Mouse (Mus musculus) testis, postnatal 14 days (tissue): ENCODE measurements around the gene Slc39a9.
A peak's percentile ranks its signal among the peaks of the same experiment; 100 is the strongest.

Experiments
- DNase-seq: peaks from one replicate; pipeline ENCODE4 v3.0.0; 2021; ENCODE audit warnings: low spot score

The Slc39a9 gene

DNA sequence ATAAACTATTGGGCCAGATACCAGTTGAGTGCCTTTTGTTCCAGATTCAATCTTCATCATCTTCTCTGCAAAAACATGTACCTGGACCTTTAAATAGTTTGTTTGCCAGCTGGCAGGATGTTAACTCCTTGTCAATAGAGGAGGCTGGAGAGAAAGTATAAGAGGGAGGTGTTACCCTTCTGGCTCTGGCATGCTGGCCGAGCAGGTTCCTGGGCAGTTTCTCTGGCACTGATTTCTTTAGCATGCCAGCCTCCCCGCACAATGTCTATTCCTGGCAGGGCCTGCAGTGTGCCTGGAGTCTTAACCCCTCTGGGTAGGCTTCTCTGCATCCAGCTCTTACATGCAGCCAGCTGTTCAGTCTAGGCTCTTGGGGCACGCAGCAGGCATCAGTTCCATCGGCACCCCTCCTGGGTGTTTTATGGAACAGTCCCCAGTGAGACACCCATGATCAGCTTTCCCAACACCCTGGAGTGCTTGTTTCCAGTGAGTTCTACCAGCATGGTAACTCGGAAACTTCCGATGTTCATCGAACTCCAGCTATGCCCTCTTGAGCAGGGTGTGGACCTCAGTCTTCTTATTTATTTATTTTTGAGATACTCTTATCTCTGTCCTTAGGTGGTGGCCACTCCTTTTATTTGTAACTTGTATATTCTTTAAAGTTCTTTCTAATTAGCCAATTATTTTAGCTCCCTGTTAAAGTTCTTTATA lies 10.4 kb downstream of the Slc39a9 start:
- DNase-seq, result no peak

DNA sequence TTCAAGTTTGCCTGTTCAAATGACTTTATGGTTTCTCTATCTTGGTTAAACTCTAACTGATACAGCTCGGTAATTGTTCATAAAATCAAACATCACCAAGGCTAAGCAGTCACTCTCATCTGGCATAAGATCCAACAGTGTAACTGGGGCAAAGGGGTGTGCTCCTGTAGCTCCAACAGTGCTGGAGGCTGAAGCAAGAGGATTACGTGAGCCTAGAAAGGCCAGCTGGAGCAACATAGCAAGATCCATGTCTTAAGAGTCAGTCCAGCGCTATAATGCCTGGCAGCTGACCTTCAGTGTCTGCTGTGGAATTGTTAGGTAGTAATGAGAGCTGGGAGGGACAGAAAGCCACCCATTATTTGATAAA lies 11.0 kb downstream of the Slc39a9 start:
- DNase-seq, result no peak

DNA sequence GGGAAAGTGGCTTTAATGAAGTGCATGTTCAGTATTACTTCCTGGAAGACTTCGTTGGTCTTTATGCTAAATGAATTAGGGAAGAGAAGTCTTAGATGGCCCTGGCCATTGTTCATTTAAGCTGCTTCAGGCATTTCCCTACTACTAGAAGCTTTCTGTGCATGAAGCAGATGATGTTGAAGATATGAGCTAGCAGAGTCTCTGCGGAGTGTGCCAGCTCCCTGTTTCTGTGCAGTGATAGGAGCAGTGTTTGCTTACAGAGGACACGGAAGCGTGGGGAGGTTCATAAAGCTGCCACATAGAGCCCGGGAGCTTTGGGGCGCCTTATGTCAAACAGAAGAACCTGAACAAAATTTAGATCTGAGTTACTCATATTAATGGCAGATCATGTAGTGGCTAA lies 15.0 kb downstream of the Slc39a9 start:
- no peak for DNase-seq

DNA sequence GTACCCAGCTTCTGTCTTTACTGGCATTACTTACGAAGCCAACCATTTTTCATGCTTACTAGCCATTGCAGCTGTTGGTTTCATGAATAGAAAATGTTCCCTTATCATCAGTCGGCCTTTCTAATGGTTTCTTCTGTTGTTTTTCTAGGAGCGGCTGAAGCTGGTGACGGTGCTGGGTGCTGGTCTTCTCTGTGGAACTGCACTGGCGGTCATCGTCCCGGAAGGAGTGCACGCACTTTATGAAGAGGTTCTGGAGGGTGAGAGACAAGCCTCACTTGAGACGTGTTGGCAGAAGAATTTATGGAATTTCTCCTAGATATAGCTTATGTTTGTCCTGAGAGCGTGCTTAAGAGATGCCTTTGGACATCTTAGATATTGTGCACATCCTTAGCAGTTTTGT lies 18.6 kb downstream of the Slc39a9 start:
- DNase-seq, result no peak

DNA sequence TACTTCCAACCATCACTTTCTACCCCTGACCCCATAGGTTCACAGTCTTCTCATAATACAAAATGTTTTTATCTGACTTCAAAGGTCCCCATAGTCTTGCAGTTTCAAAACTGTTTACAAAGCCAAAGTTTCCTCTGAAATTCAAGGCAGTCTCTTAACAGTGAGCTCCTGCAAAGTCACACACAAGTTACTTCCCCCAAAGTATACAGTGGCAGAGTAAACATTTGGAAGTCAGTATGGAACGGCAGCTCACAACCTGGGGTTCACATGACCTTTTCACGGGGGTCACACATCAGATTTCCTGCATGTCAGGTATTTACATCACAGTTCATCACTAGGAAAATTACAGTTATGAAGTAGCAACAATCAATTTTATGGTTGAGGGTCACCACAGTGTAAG lies 20.3 kb downstream of the Slc39a9 start:
- no peak for DNase-seq

DNA sequence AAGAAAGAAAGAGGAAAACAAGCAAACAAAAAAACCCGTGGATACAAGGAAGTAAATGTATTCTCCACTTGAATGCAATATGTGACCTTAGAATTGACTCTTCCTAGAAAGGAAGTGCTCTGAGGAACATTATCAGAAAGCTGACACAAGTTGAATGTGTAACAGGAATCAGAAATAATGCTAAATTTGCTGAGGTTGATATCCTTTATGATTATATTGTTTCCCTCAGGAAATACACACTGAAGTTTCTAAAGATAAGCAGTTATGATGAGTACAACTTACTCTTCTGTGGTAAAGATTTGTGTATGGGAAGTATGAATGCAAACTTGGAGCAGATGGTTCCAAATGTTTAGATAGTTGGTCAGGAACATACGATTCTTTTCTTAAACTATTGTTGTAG lies 24.7 kb downstream of the Slc39a9 start:
- DNase-seq, result no peak

DNA sequence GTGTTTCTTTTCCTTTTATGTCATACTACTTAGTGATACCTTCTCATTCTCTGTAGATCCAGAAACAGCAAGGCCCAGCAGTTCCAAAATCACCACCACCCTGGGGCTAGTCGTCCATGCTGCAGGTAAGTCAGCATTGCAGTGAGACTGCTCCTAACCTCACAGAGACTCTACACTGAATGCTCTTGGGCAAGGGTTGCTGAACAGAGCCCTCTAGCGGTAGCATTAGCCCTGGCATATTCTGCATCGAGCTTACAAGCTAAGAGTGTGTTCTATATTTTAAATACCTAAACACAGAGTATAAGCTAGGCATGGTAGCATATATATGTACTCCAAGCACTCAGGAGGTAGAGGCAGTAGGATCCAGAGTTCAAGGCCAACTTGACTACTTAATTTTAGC lies 29.5 kb downstream of the Slc39a9 start:
- no peak for DNase-seq

DNA sequence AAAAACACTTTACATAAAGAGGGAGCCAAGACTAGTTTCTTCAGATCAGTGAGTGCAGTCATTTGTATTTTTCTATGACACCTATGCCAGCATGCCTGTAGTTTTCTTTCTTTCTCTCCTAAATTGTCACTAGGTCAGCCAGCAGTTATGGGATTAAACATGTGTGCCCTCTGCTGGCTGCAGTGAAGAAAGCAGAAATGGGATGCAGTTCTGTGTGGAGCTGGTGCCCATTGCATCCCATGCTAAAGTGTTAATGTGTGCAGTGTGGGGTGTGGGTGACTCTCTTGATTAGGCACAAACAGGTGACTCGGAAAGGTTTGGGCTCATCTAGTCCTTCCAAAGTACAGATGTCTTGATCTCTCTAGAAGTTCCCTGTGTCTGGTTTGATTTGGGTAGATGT lies 37.7 kb downstream of the Slc39a9 start:
- no peak for DNase-seq

DNA sequence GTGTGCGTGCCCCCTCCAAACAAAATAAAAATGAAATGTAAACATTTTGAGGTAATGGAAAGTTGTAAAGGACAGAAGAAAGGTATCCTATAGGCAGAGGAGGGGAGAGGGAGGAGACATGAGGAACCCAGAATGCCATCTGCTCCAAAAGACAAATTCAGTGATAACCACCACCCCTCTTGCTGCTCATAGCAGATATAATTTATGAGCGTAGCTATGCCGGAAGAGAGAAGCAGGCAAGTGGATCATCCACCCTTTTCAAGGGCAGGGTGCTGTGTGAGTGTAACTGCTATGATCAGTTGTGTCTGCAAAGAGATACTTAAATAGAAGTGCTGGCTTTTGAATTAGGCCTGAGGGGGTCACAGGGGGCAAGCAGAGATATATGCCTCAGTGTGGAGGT lies 39.9 kb downstream of the Slc39a9 start:
- no peak for DNase-seq

DNA sequence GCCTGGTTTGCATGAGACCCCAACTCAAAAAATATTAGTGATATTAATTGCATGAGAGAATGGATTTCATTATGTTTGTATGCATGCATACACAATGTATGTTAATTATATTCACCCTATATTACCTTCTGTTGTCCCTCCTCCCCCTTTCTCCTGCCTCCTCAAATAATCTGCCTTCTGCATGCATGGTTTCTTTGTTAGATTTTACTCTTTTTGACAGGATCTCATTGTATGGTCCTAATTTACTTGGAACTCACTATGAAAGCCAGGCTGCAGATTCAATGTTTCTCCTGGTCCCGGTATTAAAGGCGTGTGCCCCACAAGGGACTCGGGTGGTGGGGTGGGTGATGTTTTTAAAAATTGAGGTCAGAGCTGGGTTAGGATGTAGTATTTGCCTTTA lies 40.6 kb downstream of the Slc39a9 start:
- DNase-seq, result no peak

DNA sequence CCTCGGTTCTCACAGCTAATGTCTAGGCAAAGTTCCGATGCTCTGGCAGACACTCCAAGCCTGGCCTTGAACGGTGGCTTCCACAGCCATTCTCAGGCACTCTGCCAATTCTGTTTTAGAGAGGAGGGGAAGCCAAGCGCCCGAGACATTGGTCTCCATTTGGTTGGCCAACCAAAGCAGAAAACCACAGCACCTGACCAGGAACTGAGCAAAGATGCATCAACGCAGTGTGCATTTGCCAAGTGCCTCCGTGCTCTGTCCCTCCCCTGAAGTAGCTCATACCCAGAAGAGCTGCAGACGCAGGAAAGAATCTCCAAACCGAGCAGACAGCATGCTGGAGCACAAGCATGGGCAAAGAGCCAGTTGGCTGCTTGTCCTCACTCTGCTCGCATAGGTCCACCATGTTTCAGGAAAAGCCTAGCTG lies 44.1 kb downstream of the Slc39a9 start:
- peak; percentile 44 for DNase-seq

DNA sequence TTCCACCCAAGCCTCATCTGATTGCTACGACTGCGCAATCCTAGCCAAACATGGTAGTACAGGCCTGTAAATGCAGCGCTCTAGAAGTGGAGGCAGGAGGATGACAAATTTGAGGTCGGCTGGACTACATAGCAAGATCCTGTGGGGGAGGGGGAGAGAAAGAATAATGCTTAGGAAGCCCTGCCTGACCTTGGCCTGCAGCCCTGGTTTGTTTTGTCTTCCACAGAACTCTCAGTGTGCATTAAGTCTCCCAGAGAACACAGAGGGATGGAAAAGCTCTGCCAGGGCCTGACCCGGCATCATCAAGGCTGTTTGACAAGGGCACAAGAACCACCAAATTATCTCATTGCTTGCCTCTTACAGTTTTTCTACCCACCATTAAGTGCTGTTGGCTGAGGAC lies 46.0 kb downstream of the Slc39a9 start:
- DNase-seq, result no peak

DNA sequence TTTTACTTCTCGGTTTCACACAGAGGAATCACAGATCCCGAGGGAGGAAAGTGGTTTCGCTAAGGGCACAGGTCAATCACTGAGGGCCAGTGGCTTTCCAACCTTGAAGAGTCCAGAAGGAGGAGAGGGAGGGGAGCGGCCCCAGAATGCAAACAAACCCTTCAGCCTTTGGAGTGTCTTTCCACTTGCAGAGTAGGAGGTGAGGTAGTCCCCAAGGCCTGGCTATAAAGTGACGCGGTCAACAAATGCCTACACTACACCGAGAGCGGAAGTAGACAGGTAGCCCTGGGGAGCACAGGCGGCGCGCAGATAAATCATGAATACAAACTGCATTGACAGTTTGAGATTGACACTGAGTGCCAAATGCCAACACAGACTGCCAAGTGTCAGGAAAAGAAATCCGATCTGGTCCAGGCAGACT lies 48.0 kb downstream of the Slc39a9 start:
- no peak for DNase-seq

DNA sequence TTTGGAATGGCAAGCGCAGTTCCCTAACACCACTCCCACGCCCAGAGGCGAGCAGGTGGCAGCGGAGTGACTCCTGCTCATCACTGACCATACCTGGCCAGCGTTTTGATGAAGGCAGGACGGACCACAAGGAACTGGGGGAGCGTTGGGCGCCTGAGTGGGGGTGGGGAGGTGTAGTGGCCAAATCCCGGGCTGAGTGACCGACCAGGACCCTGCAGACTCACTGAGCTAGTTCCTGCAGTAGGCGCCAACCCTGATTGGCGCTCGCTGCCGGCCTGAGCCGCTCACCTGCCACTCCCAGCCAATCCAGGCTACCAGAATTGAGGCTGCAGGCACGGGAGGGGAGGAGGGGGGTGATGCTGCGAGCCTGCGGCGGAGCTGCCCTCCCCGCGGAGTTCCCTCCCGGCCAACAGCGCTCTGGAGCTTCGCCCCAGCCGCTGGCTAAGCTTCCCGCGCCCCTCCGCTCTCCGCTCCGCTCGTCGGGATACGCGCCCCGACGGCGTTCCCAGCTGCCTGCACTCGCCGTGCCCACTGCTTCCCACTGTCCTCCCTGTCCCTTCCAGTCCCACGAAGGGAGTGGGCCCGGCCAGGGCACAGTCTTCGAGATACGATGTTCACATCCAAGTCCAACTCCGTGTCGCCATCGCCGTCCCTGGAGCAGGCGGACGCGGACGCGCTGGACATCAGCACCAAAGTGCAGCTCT lies 48.7 kb downstream of the Slc39a9 start, which contains the start of gene Plekhd1:
Plekhd1 (plus strand) TSS at position 323 of the 704 bp plus-strand sequence.
- peak; percentile 40 for DNase-seq

DNA sequence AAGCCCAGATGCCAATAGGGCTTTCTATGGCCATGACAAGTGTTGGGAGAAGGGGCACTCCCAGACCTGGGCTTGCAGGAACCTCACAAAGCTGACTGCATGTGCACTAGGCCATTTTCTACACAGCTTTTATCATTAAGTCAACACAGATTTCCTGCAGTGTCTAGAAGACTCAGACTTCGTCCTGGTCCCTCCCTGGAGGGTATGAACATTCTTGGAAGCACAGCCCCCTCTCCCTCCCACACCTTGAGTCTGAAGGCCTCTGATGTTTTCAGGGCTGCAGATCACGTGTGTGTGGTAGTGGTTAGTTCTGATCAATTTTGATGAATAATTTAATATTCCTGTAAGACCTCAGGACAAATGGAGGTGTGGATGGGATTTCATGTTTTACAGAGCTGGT lies 50.0 kb downstream of the Slc39a9 start:
- DNase-seq, result no peak

DNA sequence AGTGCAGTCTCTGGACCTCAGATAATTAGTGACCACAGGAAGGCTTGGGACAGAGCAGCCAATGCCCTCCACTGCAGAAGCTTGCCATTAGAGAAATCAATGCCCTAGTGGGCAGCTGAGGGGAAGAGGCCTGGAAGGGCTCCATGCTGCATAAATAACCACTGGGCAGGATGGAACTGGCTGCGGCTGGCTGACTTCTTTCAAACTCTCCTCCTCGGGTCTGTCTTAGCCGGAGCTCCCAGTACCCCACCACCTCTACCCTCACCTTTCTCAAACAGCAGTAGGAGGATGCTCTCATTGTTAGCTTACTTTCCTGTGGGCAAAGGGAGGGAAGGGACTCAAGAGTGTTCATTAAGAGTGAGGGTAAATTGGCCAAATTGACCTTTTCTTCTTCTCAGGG lies 51.3 kb downstream of the Slc39a9 start:
- no peak for DNase-seq

DNA sequence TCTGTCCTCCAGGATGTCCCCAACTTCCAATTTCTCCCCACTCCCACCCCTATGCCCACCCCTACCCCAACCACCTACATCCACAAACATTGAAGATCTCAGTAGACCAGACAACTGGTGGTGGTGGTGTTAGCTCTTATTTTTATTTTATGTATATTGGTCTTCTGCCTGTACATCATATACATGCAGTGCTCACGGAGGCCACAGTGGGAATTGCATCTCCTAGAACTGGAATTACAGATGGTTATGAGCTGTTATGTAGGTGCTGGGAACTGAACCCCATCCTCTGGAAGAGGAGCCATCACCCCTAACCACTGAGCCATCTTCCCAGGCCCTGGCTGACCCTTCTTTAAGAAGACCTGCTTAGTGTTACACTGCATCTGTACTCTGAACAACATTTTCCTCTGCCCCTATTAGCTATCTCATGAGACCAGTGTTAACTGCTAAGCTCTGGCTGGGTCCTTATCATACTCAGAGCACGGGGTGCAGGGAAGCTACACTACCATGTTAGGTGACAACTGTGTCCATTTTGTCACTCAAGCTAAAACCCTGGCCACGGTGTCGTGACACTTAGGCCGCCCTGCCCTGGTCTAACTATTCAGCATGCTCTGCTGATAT lies 55.0 kb downstream of the Slc39a9 start:
- DNase-seq, result no peak

DNA sequence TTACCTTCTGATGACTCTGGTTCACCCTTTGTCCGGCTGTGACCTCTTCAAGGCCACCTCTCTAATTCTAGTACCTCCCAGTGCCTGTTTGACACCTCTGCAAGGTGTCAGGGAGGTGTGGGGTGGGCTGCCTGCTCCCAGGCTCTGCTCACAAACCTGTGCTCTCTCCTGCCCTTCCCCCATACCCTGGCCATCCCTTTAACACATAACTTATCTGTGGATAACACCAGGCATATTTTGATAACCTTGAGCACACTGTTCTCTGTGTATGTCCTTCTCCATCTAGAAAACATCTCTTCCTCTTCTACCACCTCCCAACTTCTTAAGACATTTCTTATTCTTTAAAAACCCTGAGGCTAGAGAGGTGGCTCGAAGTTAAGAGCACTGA lies 55.5 kb downstream of the Slc39a9 start:
- DNase-seq, result no peak

DNA sequence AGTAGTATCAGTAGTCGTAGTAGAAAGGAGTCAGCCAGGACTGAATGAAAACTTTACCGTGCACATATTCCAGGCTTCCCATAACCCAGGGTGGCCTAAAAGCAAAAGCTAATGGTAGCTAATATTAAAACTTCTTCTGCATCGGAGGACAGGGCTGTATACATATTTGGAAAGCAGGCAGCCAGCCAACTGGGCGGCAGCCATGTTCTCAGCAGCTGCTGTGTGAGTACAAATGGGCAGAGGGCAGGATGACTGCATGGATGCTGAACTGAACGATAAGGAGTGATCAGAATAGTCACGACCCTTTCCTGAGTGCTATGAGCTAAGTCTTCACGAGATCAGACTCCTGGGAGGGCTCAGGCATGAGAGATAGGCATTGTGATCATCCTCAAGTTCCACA lies 57.6 kb downstream of the Slc39a9 start:
- DNase-seq, result no peak

DNA sequence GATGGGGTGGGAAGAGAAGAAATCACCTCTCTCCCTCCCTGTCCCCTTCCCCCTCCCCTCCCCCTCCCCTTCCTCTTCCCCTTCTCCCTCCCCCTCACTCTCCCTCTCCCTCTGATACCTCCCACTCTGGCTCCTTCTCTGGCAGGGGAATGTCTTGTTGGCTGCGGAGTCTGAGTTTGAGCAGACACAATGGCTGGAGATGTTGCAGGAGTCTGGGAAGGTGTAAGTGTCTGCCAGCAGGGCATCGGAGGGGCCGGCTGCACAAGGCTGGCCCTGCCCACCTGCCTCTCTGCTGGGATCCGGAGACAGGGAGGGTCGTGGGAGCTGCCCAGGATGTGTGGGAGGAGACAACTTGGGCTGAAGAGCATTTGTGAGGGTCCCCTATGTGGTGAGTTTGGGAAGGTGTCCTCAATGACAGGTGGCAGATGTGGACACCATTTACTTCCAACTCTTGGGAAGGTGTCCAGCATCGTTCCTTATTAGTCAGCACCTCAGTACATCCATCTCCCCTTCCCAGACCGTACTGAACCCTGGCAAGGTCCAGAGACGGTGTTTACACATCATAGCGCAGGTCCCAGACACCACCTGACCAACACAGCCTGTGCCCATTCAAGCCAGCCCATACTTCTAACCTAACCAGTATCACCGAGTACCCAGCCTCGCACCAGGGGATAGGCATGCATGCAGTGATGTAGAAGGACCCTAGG lies 62.7 kb downstream of the Slc39a9 start:
- DNase-seq, result no peak

DNA sequence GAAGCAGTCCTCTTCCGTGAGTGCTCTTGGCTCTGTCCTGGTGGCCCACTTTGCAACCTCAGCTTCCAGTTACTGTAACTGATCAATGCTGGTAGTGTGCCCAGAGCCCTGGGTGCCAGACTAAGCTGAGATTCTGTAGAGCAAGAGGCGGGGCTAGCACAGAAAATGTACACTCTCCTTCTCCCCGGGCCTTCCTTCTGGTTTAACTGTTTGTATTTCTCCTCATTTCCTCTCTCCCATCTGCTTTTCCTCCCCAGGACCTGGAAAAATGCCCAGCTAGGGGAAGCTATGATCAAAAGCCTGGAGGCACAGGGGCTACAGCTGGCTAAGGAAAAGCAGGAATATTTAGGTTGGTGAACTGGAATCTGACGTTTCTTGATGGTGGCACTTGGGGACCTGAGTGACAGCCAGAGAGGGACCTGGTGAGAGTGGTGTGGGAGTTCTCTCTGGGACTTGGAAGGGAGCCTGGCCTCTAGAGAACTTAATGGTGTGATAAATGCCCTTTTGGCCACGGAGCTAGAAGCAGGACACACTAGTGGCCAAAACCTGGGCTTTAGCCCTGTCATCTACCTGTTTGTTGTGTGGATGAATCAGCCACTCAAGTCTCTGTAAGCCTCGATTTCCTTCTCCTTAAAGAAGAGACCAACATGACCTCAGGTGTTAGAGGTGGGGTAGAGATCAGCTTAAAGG lies 63.4 kb downstream of the Slc39a9 start:
- DNase-seq, result no peak

DNA sequence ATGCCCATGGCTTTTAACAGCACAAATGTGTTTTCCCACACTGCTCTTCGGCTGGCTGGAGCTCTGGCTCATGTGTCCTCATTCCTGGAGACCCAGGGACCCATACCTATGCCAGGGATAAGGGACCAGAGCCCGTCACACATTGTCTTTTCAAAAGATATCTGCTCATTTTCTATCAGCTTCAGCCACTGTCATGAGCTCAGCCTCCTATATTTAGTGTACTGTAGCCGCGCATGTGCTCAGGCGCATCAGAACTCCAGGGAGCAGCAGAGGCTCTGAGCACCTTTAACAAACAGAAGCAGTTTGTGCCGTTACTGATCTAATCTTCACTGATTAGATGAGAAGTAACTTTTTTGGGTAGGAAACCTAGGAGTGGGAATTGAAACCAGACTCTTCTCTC lies 72.2 kb downstream of the Slc39a9 start:
- no peak for DNase-seq
